Mouse (Mus musculus) heart, adult 2 months (tissue): ENCODE results near the gene Fam81a. TPM values are rescaled to one million over a fixed set of nuclear protein-coding genes. Genes with fewer than 3 reads are reported as not detected.

Experiments
- DNase-seq, 2 experiments: peaks; one replicate each; pipeline ENCODE4 v3.0.0; 2021
- H3K27ac ChIP-seq: fragments of 200-600 bp; 2 replicates; pipeline ENCODE4 v1.8.1; 2022
- H3K27me3 ChIP-seq: fragments of 200-500 bp; 2 replicates; pipeline ENCODE4 v1.6.1; 2012; ENCODE audit warnings: mild to moderate bottlenecking, low read length, inconsistent platforms, mixed read lengths; ENCODE audit not compliant: control insufficient read depth, insufficient read depth
- H3K36me3 ChIP-seq: fragments of 200-500 bp; 2 replicates; pipeline ENCODE4 v1.6.1; 2012; ENCODE audit warnings: low read length, inconsistent platforms; ENCODE audit not compliant: control insufficient read depth, insufficient read depth
- H3K4me1 ChIP-seq: fragments of 200-500 bp; 2 replicates; pipeline ENCODE4 v1.6.1; 2011; ENCODE audit warnings: low read length; ENCODE audit not compliant: control insufficient read depth, insufficient read depth
- H3K4me3 ChIP-seq: fragments of 200-600 bp; 2 replicates; pipeline ENCODE4 v1.8.1; 2022
- H3K79me2 ChIP-seq: fragments of 200-500 bp; replicated peaks from 2 replicates; pipeline ENCODE4 v1.6.1; 2012; ENCODE audit warnings: mild to moderate bottlenecking, inconsistent platforms, low read length, moderate library complexity, mixed read lengths; ENCODE audit not compliant: control insufficient read depth, insufficient read depth
- H3K9ac ChIP-seq: fragments of 200-500 bp; 2 replicates; pipeline ENCODE4 v1.6.1; 2012; ENCODE audit warnings: low read depth, mild to moderate bottlenecking, control low read depth, inconsistent platforms, low read length, mixed read lengths
- CTCF ChIP-seq: fragments of 200-600 bp; IDR thresholded peaks from 2 replicates; pipeline ENCODE4 v1.8.1; 2022; ENCODE audit warnings: antibody characterized with exemption, mild to moderate bottlenecking, moderate library complexity
- EP300 ChIP-seq: fragments of 200-500 bp; IDR thresholded peaks from 2 replicates; pipeline ENCODE4 v1.6.1; 2011; ENCODE audit warnings: low read depth, low read length, control low read depth; ENCODE audit not compliant: insufficient read depth
- POLR2A ChIP-seq: fragments of 200-500 bp; IDR thresholded peaks from 2 replicates; pipeline ENCODE4 v1.6.1; 2011; ENCODE audit warnings: mild to moderate bottlenecking, low read depth, low read length, control low read depth; ENCODE audit not compliant: insufficient read depth
- WGBS: fragments of 180-500 bp; shearing (Covaris S2); methylation state at CpG from one replicate; pipeline ENCODE4 v1.1.7; 2018; 5-methylcytosine and 5-hydroxymethylcytosine counted together
- intact Hi-C: fragments of 180-260 bp; cut with DNase I; formaldehyde crosslinking; loops from one replicate; pipeline ENCODE4 v1.15.1; 2025
- polyA plus RNA-seq: library from polyadenylated mRNA; depleted of rRNA; stranded (reverse); fragments of >200 nt; gene quantifications from 2 replicates; pipeline ENCODE4 v1.2.3, GENCODE M21; 2012
- total RNA-seq, 2 experiments: library from RNA; stranded (reverse); gene quantifications; 2 replicates each; pipeline ENCODE4 v1.2.3; 2021

The Fam81a gene
- total and polyA plus RNA-seq, 3 experiments: 9.0 to 32.6 (median 30.7) TPM

GRCm38 (mm10) chr9:70109279-70109678 is 33.1 kb downstream of the Fam81a start:
- DNase-seq: peak; percentile 64 to 81
- no peaks in the 10 kb centered on the region for H3K79me2 ChIP-seq
- H3K4me3 ChIP-seq: no peak overlapping the region
- intact Hi-C loops: loop anchor here (1.0 to 5.0 kb wide), 3 partner anchors 98 to 403 kb away; partner anchors contain the start of gene Myo1e
- no peak overlapping the region for H3K9ac ChIP-seq
- peak; percentile 91 for TF ChIP-seq CTCF
- no peak for TF ChIP-seq POLR2A
- TF ChIP-seq EP300: 0 out of 2 replicates have a peak, but pooled peaks have one; percentile 44
- no peak overlapping the region for H3K27ac ChIP-seq
- H3K27me3 ChIP-seq: no peaks in the 10 kb centered on the region
- H3K36me3 ChIP-seq: no peaks in the 10 kb centered on the region
- 8% methylated on average over 3 of the region's 3 CpGs for WGBS
- H3K4me1 ChIP-seq: no peaks in the 10 kb centered on the region

GRCm38 (mm10) chr9:70108151-70108550 is 34.2 kb downstream of the Fam81a start:
- H3K27me3 ChIP-seq: no peaks in the 10 kb centered on the region
- H3K4me1 ChIP-seq: no peaks in the 10 kb centered on the region
- WGBS: 82% methylated on average over 5 of the region's 5 CpGs
- no peak overlapping the region for H3K4me3 ChIP-seq
- no peak for DNase-seq
- TF ChIP-seq EP300 (no peak), POLR2A (no peak), CTCF (no peak)
- no peaks in the 10 kb centered on the region for H3K36me3 ChIP-seq
- no peak overlapping the region for H3K9ac ChIP-seq
- H3K79me2 ChIP-seq: no peaks in the 10 kb centered on the region
- intact Hi-C loops: loop anchor here (2.0 to 5.0 kb wide), 2 partner anchors 99 to 404 kb away; partner anchors contain the start of gene Myo1e
- no peak overlapping the region for H3K27ac ChIP-seq

- no peak for TF ChIP-seq POLR2A
- no peak overlapping the region for H3K27ac ChIP-seq
- no peaks in the 10 kb centered on the region for H3K4me1 ChIP-seq
- H3K79me2 ChIP-seq: no peaks in the 10 kb centered on the region
- H3K9ac ChIP-seq: no peak overlapping the region
- no peak overlapping the region for H3K4me3 ChIP-seq
- H3K36me3 ChIP-seq: no peaks in the 10 kb centered on the region
- no peak for DNase-seq
- intact Hi-C loops: loop anchor here (5.0 kb wide), 1 partner anchor 407 kb away; no protein-coding TSS in a partner anchor
- WGBS: 46% methylated on average over 5 of the region's 5 CpGs
- H3K27me3 ChIP-seq: no peaks in the 10 kb centered on the region
Measured at GRCm38 (mm10) chr9:70105573-70105972, 36.8 kb downstream of the Fam81a start.

GRCm38 (mm10) chr9:70103106-70103505 is 39.3 kb downstream of the Fam81a start:
- intact Hi-C loops: no loop called here

GRCm38 (mm10) chr9:70097542-70097941 is 44.8 kb downstream of the Fam81a start:
- no peak for DNase-seq
- 97% methylated on average over 2 of the region's 2 CpGs for WGBS
- TF ChIP-seq POLR2A: no peak
- no peak for TF ChIP-seq CTCF
- no peak for TF ChIP-seq EP300
- Histone ChIP-seq H3K79me2 (no peaks in the 10 kb centered on the region), H3K4me3 (no peak overlapping the region), H3K4me1 (no peaks in the 10 kb centered on the region), H3K9ac (no peak overlapping the region), H3K27me3 (no peaks in the 10 kb centered on the region), H3K27ac (no peak overlapping the region), H3K36me3 (no peaks in the 10 kb centered on the region)
- intact Hi-C loops: no loop called here

More at GRCm38 (mm10) chr9:70103106-70103505, 39.3 kb downstream of the Fam81a start:
- no peaks in the 10 kb centered on the region for H3K4me1 ChIP-seq
- H3K4me3 ChIP-seq: no peak overlapping the region
- TF ChIP-seq POLR2A (no peak), CTCF (no peak), EP300 (no peak)
- H3K27me3 ChIP-seq: no peaks in the 10 kb centered on the region
- WGBS: 72% methylated on average over 8 of the region's 8 CpGs
- H3K36me3 ChIP-seq: no peaks in the 10 kb centered on the region
- H3K27ac ChIP-seq: no peak overlapping the region
- no peak for DNase-seq
- no peaks in the 10 kb centered on the region for H3K79me2 ChIP-seq
- no peak overlapping the region for H3K9ac ChIP-seq

GRCm38 (mm10) chr9:70095016-70095415 is 47.3 kb downstream of the Fam81a start:
- intact Hi-C loops: no loop called here
- Histone ChIP-seq H3K4me3 (no peak overlapping the region), H3K27ac (no peak overlapping the region), H3K9ac (no peak overlapping the region), H3K27me3 (no peaks in the 10 kb centered on the region), H3K36me3 (no peaks in the 10 kb centered on the region), H3K4me1 (no peaks in the 10 kb centered on the region), H3K79me2 (no peaks in the 10 kb centered on the region)
- TF ChIP-seq POLR2A: no peak
- no peak for TF ChIP-seq EP300
- TF ChIP-seq CTCF: no peak
- no peak for DNase-seq
- 53% methylated on average over 6 of the region's 6 CpGs for WGBS
